Mouse (Mus musculus) T-helper 17 cell (primary cell): ENCODE results near the gene Slc6a16.

Source experiments
- in situ Hi-C, 2 experiments: fragments of 300-600 bp; cut with MboI, MseI; formaldehyde crosslinking; loops; 1 replicate in 1 of 2; 2 replicates in 1 of 2; pipeline ENCODE4 v1.15.1; 2025; ENCODE audit warnings: high pct_unique_total_duplicates in 2 of 2

The Slc6a16 gene

GRCm38 (mm10) chr7:45216442-45217183 lies 24.3 kb upstream of the Slc6a16 start:
- in situ Hi-C loops, result no loop called here

GRCm38 (mm10) chr7:45221680-45222079 lies 19.2 kb upstream of the Slc6a16 start:
- in situ Hi-C loops, result no loop called here

GRCm38 (mm10) chr7:45224826-45225225 lies 16.1 kb upstream of the Slc6a16 start:
- in situ Hi-C loops, result loop anchor here in 1 of 2 experiments (25.0 kb wide), 1 partner anchor 1438 kb away; the partner anchor contains the start of genes Klk10, Klk8 and Klk9

GRCm38 (mm10) chr7:45226421-45226820 lies 14.5 kb upstream of the Slc6a16 start:
- in situ Hi-C loops, result loop anchor here in 1 of 2 experiments (25.0 kb wide), 1 partner anchor 1439 kb away; the partner anchor contains the start of genes Klk10, Klk8 and Klk9

GRCm38 (mm10) chr7:45228548-45228947 lies 12.3 kb upstream of the Slc6a16 start:
- in situ Hi-C loops, result loop anchor here in 1 of 2 experiments (25.0 kb wide), 1 partner anchor 1441 kb away; the partner anchor contains the start of genes Klk10, Klk8 and Klk9

- in situ Hi-C loops, result loop anchor here in 1 of 2 experiments (25.0 kb wide), 1 partner anchor 1442 kb away; the partner anchor contains the start of genes Klk10, Klk8 and Klk9
Observed at GRCm38 (mm10) chr7:45229046-45229445, 11.8 kb upstream of the Slc6a16 start.

GRCm38 (mm10) chr7:45229459-45230203 lies 11.3 kb upstream of the Slc6a16 start:
- in situ Hi-C loops, result loop anchor here in 1 of 2 experiments (25.0 kb wide), 1 partner anchor 1442 kb away; the partner anchor contains the start of genes Klk10, Klk8 and Klk9

GRCm38 (mm10) chr7:45231192-45231591 lies 9.7 kb upstream of the Slc6a16 start:
- in situ Hi-C loops, result loop anchor here in 1 of 2 experiments (25.0 kb wide), 1 partner anchor 1444 kb away; the partner anchor contains the start of genes Klk10, Klk8 and Klk9

GRCm38 (mm10) chr7:45231941-45232340 lies 8.9 kb upstream of the Slc6a16 start:
- in situ Hi-C loops, result loop anchor here in 1 of 2 experiments (25.0 kb wide), 1 partner anchor 1445 kb away; the partner anchor contains the start of genes Klk10, Klk8 and Klk9

GRCm38 (mm10) chr7:45232716-45233465 lies 8.0 kb upstream of the Slc6a16 start:
- in situ Hi-C loops, result loop anchor here in 1 of 2 experiments (25.0 kb wide), 1 partner anchor 1446 kb away; the partner anchor contains the start of genes Klk10, Klk8 and Klk9

GRCm38 (mm10) chr7:45233580-45234332 lies 7.1 kb upstream of the Slc6a16 start:
- in situ Hi-C loops, result loop anchor here in 1 of 2 experiments (25.0 kb wide), 1 partner anchor 1446 kb away; the partner anchor contains the start of genes Klk10, Klk8 and Klk9

GRCm38 (mm10) chr7:45234333-45234841 lies 6.5 kb upstream of the Slc6a16 start:
- in situ Hi-C loops, result loop anchor here in 1 of 2 experiments (25.0 kb wide), 1 partner anchor 1447 kb away; the partner anchor contains the start of genes Klk10, Klk8 and Klk9

GRCm38 (mm10) chr7:45234922-45235571 lies 5.8 kb upstream of the Slc6a16 start:
- in situ Hi-C loops, result loop anchor here in 1 of 2 experiments (25.0 kb wide), 1 partner anchor 1448 kb away; the partner anchor contains the start of genes Klk10, Klk8 and Klk9

GRCm38 (mm10) chr7:45235656-45236180 lies 5.2 kb upstream of the Slc6a16 start:
- in situ Hi-C loops, result loop anchor here in 1 of 2 experiments (25.0 kb wide), 1 partner anchor 1448 kb away; the partner anchor contains the start of genes Klk10, Klk8 and Klk9

GRCm38 (mm10) chr7:45237747-45238699 lies 2.9 kb upstream of the Slc6a16 start:
- in situ Hi-C loops, result loop anchor here in 1 of 2 experiments (25.0 kb wide), 1 partner anchor 1451 kb away; the partner anchor contains the start of genes Klk10, Klk8 and Klk9

GRCm38 (mm10) chr7:45238723-45239496 lies 2.0 kb upstream of the Slc6a16 start, which contains the start of gene Cd37:
Gene Cd37 (minus strand): TSS chr7:45239115.
- in situ Hi-C loops, result loop anchor here in 1 of 2 experiments (25.0 kb wide), 1 partner anchor 1452 kb away; the partner anchor contains the start of genes Klk10, Klk8 and Klk9
